Mouse (Mus musculus): ENCODE measurements around the gene Angptl4.
"Not testable (repeated sequence)": the region's sequence is repeated elsewhere in the genome, so short reads cannot be mapped to it uniquely, and the experiment has no call there.

DNA sequence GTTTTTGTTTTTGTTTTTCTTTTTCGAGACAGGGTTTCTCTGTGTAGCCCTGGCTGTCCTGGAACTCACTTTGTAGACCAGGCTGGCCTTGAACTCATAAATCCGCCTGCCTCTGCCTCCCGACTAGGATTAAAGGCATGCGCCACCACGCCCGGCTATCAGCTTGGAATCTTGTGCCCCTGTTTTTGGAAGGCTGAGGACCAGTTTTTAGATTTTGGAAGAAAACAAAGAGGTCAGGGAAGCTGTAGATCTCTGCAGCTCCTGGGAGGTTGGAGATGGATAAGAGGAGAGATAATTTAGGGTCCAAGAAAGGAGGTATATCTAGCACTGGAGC, 43.3 kb upstream of the Angptl4 start:
- TF ChIP-seq CTCF, EP300 (IDR thresholded peaks at IDR 0.05; ENCODE audit: low read depth): not testable (repeated sequence)

Measured in liver, postnatal 0 days (tissue).